Mouse (Mus musculus): ENCODE results near the gene Gen1. TPM values are rescaled to one million over a fixed set of nuclear protein-coding genes. Genes with fewer than 3 reads are reported as not detected.

The Gen1 gene
- total and polyA plus RNA-seq, 3 experiments: 13.3 to 70.2 (median 36.2) TPM

- no peaks in the 10 kb centered on the region for H3K9me3 ChIP-seq (replicated peaks)
- no peaks in the 10 kb centered on the region for H3K36me3 ChIP-seq (replicated peaks)
- no peak for ATAC-seq (ENCODE audit: extremely low read depth, insufficient number of reproducible peaks, low FRiP score, poor library complexity, severe bottlenecking)
Observed at GRCm38 (mm10) chr12:11221524-11222330, 43.9 kb downstream of the Gen1 start.

GRCm38 (mm10) chr12:11217726-11218250 lies 47.8 kb downstream of the Gen1 start:
- no peak overlapping the region for H3K4me3 ChIP-seq (ENCODE audit: low read depth, low read length)
- H3K36me3 ChIP-seq (replicated peaks): no peaks in the 10 kb centered on the region
- no peak for DNase-seq (ENCODE audit: low spot score)
- peaks cover 3% of the 10 kb centered on the region; the same call in 1 of the 2 replicates for H3K27me3 ChIP-seq (ENCODE audit: insufficient read depth, low read length)
- no peak for ATAC-seq (ENCODE audit: extremely low read depth, insufficient number of reproducible peaks, low FRiP score, poor library complexity, severe bottlenecking)
- TF ChIP-seq GATA2 (IDR thresholded peaks at IDR 0.05; ENCODE audit: borderline replicate concordance, low read depth, low read length) (no peak), POLR2AphosphoS5 (IDR thresholded peaks at IDR 0.05; ENCODE audit: insufficient replicate concordance, low read depth, low read length) (no peak), TAL1 (conservative IDR thresholded peaks at IDR 0.05; ENCODE audit: low read depth, low read length) (no peak), GATA1 (IDR thresholded peaks at IDR 0.05; ENCODE audit: borderline replicate concordance, low read length) (no peak), CTCF (IDR thresholded peaks at IDR 0.05; ENCODE audit: low read depth, low read length) (no peak)
- no peaks in the 10 kb centered on the region for H3K9me3 ChIP-seq (replicated peaks)
- no peaks in the 10 kb centered on the region for H3K4me1 ChIP-seq (ENCODE audit: insufficient read depth, low read depth, low read length)

More at GRCm38 (mm10) chr12:11221524-11222330, 43.9 kb downstream of the Gen1 start:
- Histone ChIP-seq H3K4me1 (ENCODE audit: insufficient read depth, low read depth, low read length) (no peaks in the 10 kb centered on the region), H3K27me3 (ENCODE audit: insufficient read depth, low read length) (peaks cover 7% of the 10 kb centered on the region), H3K4me3 (ENCODE audit: low read depth, low read length) (no peak overlapping the region)
- no peak for TF ChIP-seq GATA2 (IDR thresholded peaks at IDR 0.05; ENCODE audit: borderline replicate concordance, low read depth, low read length)
- no peak for TF ChIP-seq POLR2AphosphoS5 (IDR thresholded peaks at IDR 0.05; ENCODE audit: insufficient replicate concordance, low read depth, low read length)
- TF ChIP-seq GATA1 (IDR thresholded peaks at IDR 0.05; ENCODE audit: borderline replicate concordance, low read length): no peak
- no peak for TF ChIP-seq TAL1 (conservative IDR thresholded peaks at IDR 0.05; ENCODE audit: low read depth, low read length)
- TF ChIP-seq CTCF (IDR thresholded peaks at IDR 0.05; ENCODE audit: low read depth, low read length): no peak
- DNase-seq (ENCODE audit: low spot score): no peak

GRCm38 (mm10) chr12:11216454-11216853 lies 49.1 kb downstream of the Gen1 start:
- TF ChIP-seq POLR2AphosphoS5 (IDR thresholded peaks at IDR 0.05; ENCODE audit: insufficient replicate concordance, low read depth, low read length) (no peak), GATA2 (IDR thresholded peaks at IDR 0.05; ENCODE audit: borderline replicate concordance, low read depth, low read length) (no peak), GATA1 (IDR thresholded peaks at IDR 0.05; ENCODE audit: borderline replicate concordance, low read length) (no peak), CTCF (IDR thresholded peaks at IDR 0.05; ENCODE audit: low read depth, low read length) (no peak)
- no peak for DNase-seq (ENCODE audit: low spot score)
- Histone ChIP-seq H3K27me3 (ENCODE audit: insufficient read depth, low read length) (peaks cover under 1% of the 10 kb centered on the region; the same call in 1 of the 2 replicates), H3K9me3 (replicated peaks) (no peaks in the 10 kb centered on the region), H3K4me3 (ENCODE audit: low read depth, low read length) (no peak overlapping the region), H3K4me1 (ENCODE audit: insufficient read depth, low read depth, low read length) (no peaks in the 10 kb centered on the region), H3K36me3 (replicated peaks) (no peaks in the 10 kb centered on the region)
- ATAC-seq (ENCODE audit: extremely low read depth, insufficient number of reproducible peaks, low FRiP score, poor library complexity, severe bottlenecking): no peak

- Histone ChIP-seq H3K4me3 (ENCODE audit: low read depth, low read length) (no peak overlapping the region), H3K9me3 (replicated peaks) (no peaks in the 10 kb centered on the region), H3K4me1 (ENCODE audit: insufficient read depth, low read depth, low read length) (no peaks in the 10 kb centered on the region), H3K27me3 (ENCODE audit: insufficient read depth, low read length) (no peaks in the 10 kb centered on the region), H3K36me3 (replicated peaks) (no peaks in the 10 kb centered on the region)
- no peak for ATAC-seq (ENCODE audit: extremely low read depth, insufficient number of reproducible peaks, low FRiP score, poor library complexity, severe bottlenecking)
- TF ChIP-seq GATA1 (IDR thresholded peaks at IDR 0.05; ENCODE audit: borderline replicate concordance, low read length) (no peak), CTCF (IDR thresholded peaks at IDR 0.05; ENCODE audit: low read depth, low read length) (no peak), GATA2 (IDR thresholded peaks at IDR 0.05; ENCODE audit: borderline replicate concordance, low read depth, low read length) (no peak), POLR2AphosphoS5 (IDR thresholded peaks at IDR 0.05; ENCODE audit: insufficient replicate concordance, low read depth, low read length) (no peak), TAL1 (conservative IDR thresholded peaks at IDR 0.05; ENCODE audit: low read depth, low read length) (no peak)
- no peak for DNase-seq (ENCODE audit: low spot score)
Observed at GRCm38 (mm10) chr12:11215555-11215954, 50.0 kb downstream of the Gen1 start.

- no peaks in the 10 kb centered on the region for H3K27me3 ChIP-seq (ENCODE audit: insufficient read depth, low read length)
- DNase-seq (ENCODE audit: low spot score): no peak
- TF ChIP-seq GATA2 (IDR thresholded peaks at IDR 0.05; ENCODE audit: borderline replicate concordance, low read depth, low read length) (no peak), CTCF (IDR thresholded peaks at IDR 0.05; ENCODE audit: low read depth, low read length) (no peak), POLR2AphosphoS5 (IDR thresholded peaks at IDR 0.05; ENCODE audit: insufficient replicate concordance, low read depth, low read length) (no peak), TAL1 (conservative IDR thresholded peaks at IDR 0.05; ENCODE audit: low read depth, low read length) (no peak), GATA1 (IDR thresholded peaks at IDR 0.05; ENCODE audit: borderline replicate concordance, low read length) (no peak)
- H3K4me1 ChIP-seq (ENCODE audit: insufficient read depth, low read depth, low read length): no peaks in the 10 kb centered on the region
- no peak overlapping the region for H3K4me3 ChIP-seq (ENCODE audit: low read depth, low read length)
- no peak for ATAC-seq (ENCODE audit: extremely low read depth, insufficient number of reproducible peaks, low FRiP score, poor library complexity, severe bottlenecking)
- no peaks in the 10 kb centered on the region for H3K36me3 ChIP-seq (replicated peaks)
- H3K9me3 ChIP-seq (replicated peaks): no peaks in the 10 kb centered on the region
Observed at GRCm38 (mm10) chr12:11214776-11215175, 50.8 kb downstream of the Gen1 start.

GRCm38 (mm10) chr12:11212881-11213280 lies 52.7 kb downstream of the Gen1 start:
- Histone ChIP-seq H3K9me3 (replicated peaks) (no peaks in the 10 kb centered on the region), H3K27me3 (ENCODE audit: insufficient read depth, low read length) (peaks cover 7% of the 10 kb centered on the region; the same call in 1 of the 2 replicates), H3K36me3 (replicated peaks) (no peaks in the 10 kb centered on the region), H3K4me3 (ENCODE audit: low read depth, low read length) (no peak overlapping the region), H3K4me1 (ENCODE audit: insufficient read depth, low read depth, low read length) (no peaks in the 10 kb centered on the region)
- TF ChIP-seq GATA2 (IDR thresholded peaks at IDR 0.05; ENCODE audit: borderline replicate concordance, low read depth, low read length) (no peak), GATA1 (IDR thresholded peaks at IDR 0.05; ENCODE audit: borderline replicate concordance, low read length) (no peak), TAL1 (conservative IDR thresholded peaks at IDR 0.05; ENCODE audit: low read depth, low read length) (no peak), CTCF (IDR thresholded peaks at IDR 0.05; ENCODE audit: low read depth, low read length) (no peak), POLR2AphosphoS5 (IDR thresholded peaks at IDR 0.05; ENCODE audit: insufficient replicate concordance, low read depth, low read length) (no peak)
- DNase-seq (ENCODE audit: low spot score) (no peak), ATAC-seq (ENCODE audit: extremely low read depth, insufficient number of reproducible peaks, low FRiP score, poor library complexity, severe bottlenecking) (no peak)
